Mouse (Mus musculus) kidney, adult 2 months (tissue): ENCODE data around the gene Ankrd28.

Experiments
- CTCF ChIP-seq: fragments of 200-500 bp; conservative IDR thresholded peaks from 2 replicates; pipeline ENCODE4 v1.5.1; 2011; ENCODE audit warnings: low read depth, mild to moderate bottlenecking, control low read depth, low read length, moderate library complexity, mixed read lengths; ENCODE audit not compliant: insufficient read depth, insufficient read length
- POLR2A ChIP-seq: fragments of 200-500 bp; IDR thresholded peaks from one replicate; pipeline ENCODE4 v1.6.1; 2011; ENCODE audit warnings: low read depth, low read length, control low read depth

- TF ChIP-seq CTCF (no peak), POLR2A (no peak)
These were observed 30.0 kb downstream of the Ankrd28 start for GRCm38 (mm10) chr14:31800446-31800845.
